9 mouse cellular contexts compared by ENCODE assay signal in genomic region chr10:79614305-79614643, GRCm38 (mm10). TPM values are rescaled to one million over a fixed set of nuclear protein-coding genes. Genes with fewer than 3 reads are reported as not detected.
DNase-seq lines count a peak whose midpoint lies in the region; ATAC-seq and TF ChIP-seq lines count a peak whose summit lies in the region.
"Had no signal": no experiment of that assay in that cellular context is flagged by ENCODE, and none has a peak within 500 bp of the region (broad histone marks: within the 10 kb centered on the region; RNA-seq: fewer than 3 reads in every experiment).

No protein-coding gene starts in this region.

- H3K27ac ChIP-seq in layer of hippocampus, adult 2 months, result peak overlapping the region; percentile 81; the same call in 1 of the 2 replicates
- H3K27ac ChIP-seq in forebrain, embryonic 11.5 days (ENCODE audit: low read depth, low read length), result no peak overlapping the region
- 0 out of 2 replicates have a peak overlapping the region, but pooled peaks have one; percentile 70 for H3K27ac ChIP-seq in limb, embryonic 10.5 days
- 0 out of 2 replicates have a peak overlapping the region, but pooled peaks have one; percentile 23 for H3K27ac ChIP-seq in neural tube, embryonic 15.5 days (replicated peaks)

- H3K4me1 ChIP-seq in forebrain, embryonic 11.5 days (replicated peaks; ENCODE audit: control insufficient read depth, insufficient read depth, low read length), result peaks cover 17% of the 10 kb centered on the region
- peaks cover 38% of the 10 kb centered on the region for H3K4me1 ChIP-seq in limb, embryonic 10.5 days
- H3K4me1 ChIP-seq in neural tube, embryonic 15.5 days, result peaks cover 34% of the 10 kb centered on the region

- TF ChIP-seq CTCF in layer of hippocampus, adult 2 months (conservative IDR thresholded peaks at IDR 0.05), result no peak

- no peak for DNase-seq in layer of hippocampus, adult 2 months (ENCODE audit: low spot score in 2 of 2)
- no peak for DNase-seq in layer of hippocampus, adult 11-12 months (ENCODE audit: low spot score)
- DNase-seq in forebrain, embryonic 11.5 days (ENCODE audit: low spot score), result no peak
- DNase-seq in limb, embryonic 10.5 days (ENCODE audit: low spot score), result no peak
- no peak for DNase-seq in cerebellum, postnatal 36 days
- DNase-seq in adrenal gland, postnatal 10 days, result no peak
- no peak for DNase-seq in adrenal gland, adult 8-10 months

- no peaks in the 10 kb centered on the region for H3K36me3 ChIP-seq in forebrain, embryonic 11.5 days (ENCODE audit: control insufficient read depth, insufficient read depth, low read length)
- H3K36me3 ChIP-seq in limb, embryonic 10.5 days, result no peaks in the 10 kb centered on the region
- peaks cover 2% of the 10 kb centered on the region; the same call in 1 of the 2 replicates for H3K36me3 ChIP-seq in neural tube, embryonic 15.5 days

- H3K9ac ChIP-seq in forebrain, embryonic 11.5 days (ENCODE audit: low read length), result no peak overlapping the region
- peak overlapping the region; percentile 59; the same call in 1 of the 2 replicates for H3K9ac ChIP-seq in neural tube, embryonic 15.5 days (replicated peaks)

- H3K4me2 ChIP-seq in forebrain, embryonic 11.5 days (ENCODE audit: low read depth, low read length, severe bottlenecking), result peak overlapping the region; percentile 97; the same call in 1 of the 2 replicates
- H3K4me2 ChIP-seq in neural tube, embryonic 15.5 days, result peak overlapping the region; percentile 90

- H3K27me3 ChIP-seq in forebrain, embryonic 11.5 days (ENCODE audit: control insufficient read depth, insufficient read depth, low read length), result peaks cover 24% of the 10 kb centered on the region
- peaks cover 56% of the 10 kb centered on the region for H3K27me3 ChIP-seq in limb, embryonic 10.5 days (ENCODE audit: low read depth, poor library complexity, severe bottlenecking)
- peaks cover 19% of the 10 kb centered on the region for H3K27me3 ChIP-seq in neural tube, embryonic 15.5 days (replicated peaks)

- 77% methylated on average over 1 of the region's 1 CpGs for WGBS in forebrain, embryonic 11.5 days
- 86% methylated on average over 1 of the region's 1 CpGs for WGBS in limb, embryonic 10.5 days
- 77% methylated on average over 1 of the region's 1 CpGs for WGBS in neural tube, embryonic 15.5 days

- peak overlapping the region; percentile 62 for H3K4me3 ChIP-seq in layer of hippocampus, adult 2 months
- H3K4me3 ChIP-seq in forebrain, embryonic 11.5 days (ENCODE audit: low read depth, low read length), result peak overlapping the region; percentile 40; the same call in 1 of the 2 replicates
- peak overlapping the region; percentile 73 for H3K4me3 ChIP-seq in limb, embryonic 10.5 days
- H3K4me3 ChIP-seq in neural tube, embryonic 15.5 days (replicated peaks), result peak overlapping the region; percentile 55

- no peak for ATAC-seq in forebrain, embryonic 11.5 days (replicated peaks; ENCODE audit: low FRiP score)
- no peak for ATAC-seq in neural tube, embryonic 15.5 days (ENCODE audit: low FRiP score)

- H3K9me3 ChIP-seq in forebrain, embryonic 11.5 days (ENCODE audit: control insufficient read depth, low read length), result no peaks in the 10 kb centered on the region
- H3K9me3 ChIP-seq in limb, embryonic 10.5 days (replicated peaks), result no peaks in the 10 kb centered on the region
- H3K9me3 ChIP-seq in neural tube, embryonic 15.5 days (replicated peaks), result no peaks in the 10 kb centered on the region

RNA-seq across cellular contexts. Expression of gene C2cd4c, which starts 0.4 kb away (rescaled TPM):
- total RNA-seq in layer of hippocampus, adult 2 months (2021), result 10 to 100 TPM; 15.5 to 16.6 TPM
- polyA plus RNA-seq in forebrain, embryonic 11.5 days (2014; fragmentation: Nextera tagmentation; extraction: Ambion mirVana), result 0.04 and 0.09 TPM in 2 replicates
- not detected in 2 replicates for polyA plus RNA-seq in limb, embryonic 10.5 days (2016; fragmentation: Nextera tagmentation; extraction: Ambion mirVana)
- polyA plus RNA-seq in neural tube, embryonic 15.5 days (2015; fragmentation: Nextera tagmentation; extraction: Ambion mirVana), result 0.40 and 0.55 TPM in 2 replicates
- under 1 TPM; 0.21 TPM for total RNA-seq in adrenal gland, postnatal 10 days (2021)
- under 1 TPM; 0.12 to 0.31 (median 0.17) TPM for total RNA-seq in adrenal gland, adult 8-10 months (2022)
- total RNA-seq: granulocyte monocyte progenitor cell, adult 5-6 weeks had no signal

RNA-seq across cellular contexts. Expression of gene Shc2, which starts 23.4 kb away (rescaled TPM):
- total RNA-seq in layer of hippocampus, adult 2 months (2021), result 10 to 100 TPM; 44.7 to 49.4 TPM
- 9.4 and 9.9 TPM in 2 replicates for polyA plus RNA-seq in forebrain, embryonic 11.5 days (2014; fragmentation: Nextera tagmentation; extraction: Ambion mirVana)
- polyA plus RNA-seq in limb, embryonic 10.5 days (2016; fragmentation: Nextera tagmentation; extraction: Ambion mirVana), result 7.8 and 8.6 TPM in 2 replicates
- polyA plus RNA-seq in neural tube, embryonic 15.5 days (2015; fragmentation: Nextera tagmentation; extraction: Ambion mirVana), result 24.7 and 28.9 TPM in 2 replicates
- total RNA-seq in adrenal gland, postnatal 10 days (2021), result 1 to 10 TPM; 5.6 to 8.4 TPM
- total RNA-seq in adrenal gland, adult 8-10 months (2022), result 10 to 100 TPM in 1 of 4 experiments, 1 to 10 TPM in 3; 3.6 to 11.4 (median 6.0) TPM
- total RNA-seq: granulocyte monocyte progenitor cell, adult 5-6 weeks had no signal

RNA-seq across cellular contexts. Expression of gene Theg, which starts 27.1 kb away (rescaled TPM):
- total RNA-seq in layer of hippocampus, adult 2 months (2021), result 1 to 10 TPM in 1 of 2 experiments, not detected in 1; 1.2 TPM
- polyA plus RNA-seq in forebrain, embryonic 11.5 days (2014; fragmentation: Nextera tagmentation; extraction: Ambion mirVana), result not detected in 2 replicates
- not detected in 2 replicates for polyA plus RNA-seq in limb, embryonic 10.5 days (2016; fragmentation: Nextera tagmentation; extraction: Ambion mirVana)
- 0.37 TPM in 1 of 2 replicates, not detected in the other for polyA plus RNA-seq in neural tube, embryonic 15.5 days (2015; fragmentation: Nextera tagmentation; extraction: Ambion mirVana)
- total RNA-seq in adrenal gland, postnatal 10 days (2021), result not detected
- not detected for total RNA-seq in adrenal gland, adult 8-10 months (2022)
- total RNA-seq: granulocyte monocyte progenitor cell, adult 5-6 weeks had no signal

RNA-seq across cellular contexts. Expression of gene Odf3l2, which starts 31.3 kb away (rescaled TPM):
- under 1 TPM; 0.29 to 0.38 TPM for total RNA-seq in layer of hippocampus, adult 2 months (2021)
- polyA plus RNA-seq in forebrain, embryonic 11.5 days (2014; fragmentation: Nextera tagmentation; extraction: Ambion mirVana), result not detected in 2 replicates
- not detected in 2 replicates for polyA plus RNA-seq in limb, embryonic 10.5 days (2016; fragmentation: Nextera tagmentation; extraction: Ambion mirVana)
- polyA plus RNA-seq in neural tube, embryonic 15.5 days (2015; fragmentation: Nextera tagmentation; extraction: Ambion mirVana), result 0.14 and 0.17 TPM in 2 replicates
- total RNA-seq in adrenal gland, postnatal 10 days (2021), result not detected
- not detected for total RNA-seq in adrenal gland, adult 8-10 months (2022)
- total RNA-seq: granulocyte monocyte progenitor cell, adult 5-6 weeks had no signal

RNA-seq across cellular contexts. Expression of gene Madcam1, which starts 50.1 kb away (rescaled TPM):
- not detected for total RNA-seq in layer of hippocampus, adult 2 months (2021)
- polyA plus RNA-seq in forebrain, embryonic 11.5 days (2014; fragmentation: Nextera tagmentation; extraction: Ambion mirVana), result 0.59 and 0.83 TPM in 2 replicates
- polyA plus RNA-seq in limb, embryonic 10.5 days (2016; fragmentation: Nextera tagmentation; extraction: Ambion mirVana), result 3.7 and 6.4 TPM in 2 replicates
- 1.0 and 4.1 TPM in 2 replicates for polyA plus RNA-seq in neural tube, embryonic 15.5 days (2015; fragmentation: Nextera tagmentation; extraction: Ambion mirVana)
- total RNA-seq in adrenal gland, postnatal 10 days (2021), result 1 to 10 TPM; 3.1 to 4.0 TPM
- not detected for total RNA-seq in adrenal gland, adult 8-10 months (2022)
- total RNA-seq: granulocyte monocyte progenitor cell, adult 5-6 weeks had no signal

Comparison
In these comparisons a context has a peak if more than half of its experiments do, and no peak if none do; other contexts are left out.
1. RNA of gene C2cd4c, which starts 0.4 kb away (total RNA-seq): 15.5 to 16.6 TPM in layer of hippocampus, adult 2 months; 0.21 TPM in adrenal gland, postnatal 10 days and 0.12 to 0.31 TPM in adrenal gland, adult 8-10 months; every median in the first group is over 10 times any median in the second.
2. Peak in every context shown above with its lines, with median percentiles within 50 percentile points of each other: H3K4me3 ChIP-seq.